Mouse (Mus musculus) embryonic facial prominence, embryonic 12.5 days (tissue): ENCODE measurements around the gene Lipc. TPM values are rescaled to one million over a fixed set of nuclear protein-coding genes. Genes with fewer than 3 reads are reported as not detected.

Source experiments
- ATAC-seq: fragments of 200-750 bp; cut with Nextera tagmentation; 2 replicates; pipeline ENCODE4 v1.8.0; 2017; ENCODE audit not compliant: insufficient number of reproducible peaks, insufficient read depth, low FRiP score, low TSS enrichment
- H3K27ac ChIP-seq: fragments of 300-500 bp; sonication (generic); 2 replicates; pipeline ENCODE4 v1.5.1; 2016; ENCODE audit warnings: mild to moderate bottlenecking
- H3K27me3 ChIP-seq: fragments of 300-500 bp; sonication (generic); 2 replicates; pipeline ENCODE4 v1.6.1; 2016; ENCODE audit warnings: mild to moderate bottlenecking, moderate library complexity
- H3K36me3 ChIP-seq: fragments of 300-500 bp; sonication (generic); 2 replicates; pipeline ENCODE4 v1.6.1; 2016; ENCODE audit warnings: mild to moderate bottlenecking
- H3K4me1 ChIP-seq: fragments of 300-500 bp; sonication (generic); 2 replicates; pipeline ENCODE4 v1.6.1; 2016
- H3K4me2 ChIP-seq: fragments of 300-500 bp; sonication (generic); replicated peaks from 2 replicates; pipeline ENCODE4 v1.6.1; 2016; ENCODE audit warnings: mild to moderate bottlenecking, moderate library complexity
- H3K4me3 ChIP-seq: fragments of 300-500 bp; sonication (generic); 2 replicates; pipeline ENCODE4 v1.5.1; 2016; ENCODE audit warnings: mild to moderate bottlenecking
- H3K9ac ChIP-seq: fragments of 300-500 bp; sonication (generic); 2 replicates; pipeline ENCODE4 v1.6.1; 2016; ENCODE audit warnings: mild to moderate bottlenecking, moderate library complexity
- H3K9me3 ChIP-seq: fragments of 300-500 bp; sonication (generic); 2 replicates; pipeline ENCODE4 v1.6.1; 2016; ENCODE audit warnings: mild to moderate bottlenecking, moderate library complexity
- WGBS: fragments of 180-500 bp; shearing (Covaris S2); methylation state at CpG from one replicate; pipeline ENCODE4 v1.1.7; 2016; 5-methylcytosine and 5-hydroxymethylcytosine counted together
- polyA plus RNA-seq: library from polyadenylated mRNA; unstranded; fragments of >200 nt; fragmentation: Nextera tagmentation; extraction: Ambion mirVana; gene quantifications from 2 replicates; pipeline ENCODE4 v1.2.1, GENCODE M21; 2016

Gene Lipc
- not detected in 2 replicates for polyA plus RNA-seq

DNA sequence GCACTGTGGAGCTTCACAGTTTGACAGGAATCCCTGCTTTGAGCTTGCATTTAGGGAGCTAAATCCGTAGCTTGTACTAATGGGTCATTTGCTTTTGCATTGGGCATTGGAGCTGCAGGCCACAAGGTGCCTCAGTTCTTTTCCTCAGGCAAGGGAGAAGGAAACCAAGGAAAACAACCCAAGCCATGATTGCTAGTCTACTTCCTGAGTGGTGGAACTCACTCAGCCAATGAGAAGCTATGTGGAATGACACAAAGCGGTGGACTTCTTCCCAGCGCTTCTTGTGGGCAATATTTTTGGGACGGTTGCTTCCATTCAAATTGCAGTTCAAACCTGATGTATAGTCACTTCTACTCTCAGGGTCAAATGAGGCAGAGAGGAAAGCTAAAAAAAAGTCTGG, at the start of gene Lipc:
TSS of gene Lipc (minus strand) at position 101 of the 400 bp plus-strand sequence.
- WGBS = 86% methylated on average over 4 of the region's 4 CpGs
- H3K9ac ChIP-seq = no peak within 1 kb of the TSS
- no peaks in the 10 kb centered on the region for H3K27me3 ChIP-seq
- no peak within 1 kb of the TSS for H3K27ac ChIP-seq
- H3K9me3 ChIP-seq = no peaks in the 10 kb centered on the region
- no peaks in the 10 kb centered on the region for H3K36me3 ChIP-seq
- no peak within 1 kb of the TSS for H3K4me3 ChIP-seq
- H3K4me1 ChIP-seq = no peaks in the 10 kb centered on the region
- ATAC-seq = no peak
- no peak within 1 kb of the TSS for H3K4me2 ChIP-seq

DNA sequence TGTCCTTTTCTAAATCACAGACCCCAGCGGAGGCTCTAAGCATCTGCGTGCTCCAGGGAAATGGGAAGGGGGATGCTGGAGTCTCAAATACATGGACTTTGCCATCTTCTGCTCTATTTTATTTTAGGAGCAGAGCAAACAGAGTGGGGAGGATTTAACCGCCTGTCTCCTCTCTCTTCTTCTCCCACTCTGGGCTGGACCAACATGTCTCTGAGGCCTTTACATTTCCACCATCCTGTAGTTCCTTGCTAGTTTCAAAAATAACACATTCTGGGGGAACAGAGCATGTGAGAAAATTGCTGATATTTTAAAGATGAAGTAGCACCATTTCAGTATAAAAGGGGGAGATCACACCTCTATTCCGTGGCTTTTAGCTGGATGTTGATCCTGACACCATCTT, 47.1 kb upstream of the Lipc start:
- no peak for ATAC-seq
- no peaks in the 10 kb centered on the region for H3K27me3 ChIP-seq
- no peak overlapping the region for H3K4me2 ChIP-seq
- H3K27ac ChIP-seq = no peak overlapping the region
- H3K9ac ChIP-seq = no peak overlapping the region
- H3K4me3 ChIP-seq = no peak overlapping the region
- H3K36me3 ChIP-seq = no peaks in the 10 kb centered on the region
- H3K4me1 ChIP-seq = no peaks in the 10 kb centered on the region
- H3K9me3 ChIP-seq = no peaks in the 10 kb centered on the region
- 84% methylated on average over 4 of the region's 4 CpGs for WGBS

DNA sequence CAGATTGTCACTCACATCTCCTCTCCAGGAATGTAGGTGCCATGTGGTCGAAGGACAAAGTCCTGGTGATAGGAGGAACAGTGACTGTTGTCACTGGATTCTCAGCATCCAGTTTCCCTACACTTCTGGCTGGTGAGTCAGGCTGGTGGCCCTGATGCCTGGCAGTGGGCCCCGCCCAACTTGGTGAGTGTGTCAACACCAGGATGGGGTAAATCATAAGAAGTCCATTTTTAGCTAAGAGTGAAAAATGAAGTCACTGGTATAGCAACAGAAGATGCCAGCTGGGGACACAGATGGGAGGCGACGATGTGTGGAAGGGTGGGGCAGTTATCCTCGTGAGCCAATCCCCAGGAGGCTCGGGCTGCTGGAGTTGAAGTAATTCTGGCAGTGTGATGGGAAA, 46.7 kb upstream of the Lipc start:
- Histone ChIP-seq H3K4me1 (no peaks in the 10 kb centered on the region), H3K4me3 (no peak overlapping the region), H3K4me2 (no peak overlapping the region), H3K9me3 (no peaks in the 10 kb centered on the region), H3K36me3 (no peaks in the 10 kb centered on the region), H3K27me3 (no peaks in the 10 kb centered on the region), H3K9ac (no peak overlapping the region), H3K27ac (no peak overlapping the region)
- ATAC-seq = no peak
- 76% methylated on average over 6 of the region's 6 CpGs for WGBS

DNA sequence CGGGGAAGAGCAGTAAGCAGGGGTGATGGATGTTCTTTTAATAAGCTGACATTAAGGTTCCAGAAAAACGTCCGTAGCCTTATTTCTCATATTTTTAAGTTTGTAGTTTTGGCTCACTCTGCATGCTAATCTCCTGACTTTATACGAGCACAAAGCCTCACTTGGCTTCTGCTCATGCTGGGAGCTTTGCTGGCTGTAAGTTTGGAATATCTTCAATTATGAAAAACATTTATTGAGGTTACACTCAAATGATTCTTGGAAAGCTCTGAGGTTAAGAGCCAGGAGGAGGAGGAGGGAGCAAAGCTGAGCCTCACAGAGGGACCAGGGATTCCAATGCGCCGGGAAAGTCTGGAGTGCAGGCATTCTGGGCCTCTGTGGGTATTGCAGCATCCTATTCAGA, 41.3 kb upstream of the Lipc start:
- no peak for ATAC-seq
- WGBS = 83% methylated on average over 6 of the region's 6 CpGs
- Histone ChIP-seq H3K9ac (no peak overlapping the region), H3K4me2 (no peak overlapping the region), H3K36me3 (no peaks in the 10 kb centered on the region), H3K27ac (no peak overlapping the region), H3K27me3 (no peaks in the 10 kb centered on the region), H3K4me1 (no peaks in the 10 kb centered on the region), H3K4me3 (no peak overlapping the region), H3K9me3 (no peaks in the 10 kb centered on the region)

DNA sequence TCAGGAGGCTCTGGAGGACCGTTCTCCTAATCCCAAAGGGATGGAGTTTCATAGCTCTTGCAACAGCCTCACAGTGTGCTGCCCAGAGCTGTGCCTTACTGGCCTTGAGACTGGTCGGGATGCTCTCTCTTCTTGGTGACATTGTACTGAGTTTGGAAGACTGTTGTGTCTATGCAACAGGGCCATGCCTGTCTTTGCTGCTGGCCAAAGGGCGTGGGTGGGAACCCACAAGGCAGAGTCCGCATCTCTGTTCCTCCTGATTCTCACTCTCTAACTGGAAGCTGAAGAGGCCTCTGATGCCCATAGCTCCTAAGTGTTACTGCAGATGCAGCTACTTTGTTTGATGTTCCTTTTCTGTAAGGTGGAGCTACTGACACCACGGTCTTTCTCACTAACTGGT, 39.4 kb upstream of the Lipc start:
- no peak for ATAC-seq
- 80% methylated on average over 5 of the region's 5 CpGs for WGBS
- Histone ChIP-seq H3K4me3 (no peak overlapping the region), H3K4me1 (no peaks in the 10 kb centered on the region), H3K9me3 (no peaks in the 10 kb centered on the region), H3K36me3 (no peaks in the 10 kb centered on the region), H3K27ac (no peak overlapping the region), H3K4me2 (no peak overlapping the region), H3K9ac (no peak overlapping the region), H3K27me3 (no peaks in the 10 kb centered on the region)

DNA sequence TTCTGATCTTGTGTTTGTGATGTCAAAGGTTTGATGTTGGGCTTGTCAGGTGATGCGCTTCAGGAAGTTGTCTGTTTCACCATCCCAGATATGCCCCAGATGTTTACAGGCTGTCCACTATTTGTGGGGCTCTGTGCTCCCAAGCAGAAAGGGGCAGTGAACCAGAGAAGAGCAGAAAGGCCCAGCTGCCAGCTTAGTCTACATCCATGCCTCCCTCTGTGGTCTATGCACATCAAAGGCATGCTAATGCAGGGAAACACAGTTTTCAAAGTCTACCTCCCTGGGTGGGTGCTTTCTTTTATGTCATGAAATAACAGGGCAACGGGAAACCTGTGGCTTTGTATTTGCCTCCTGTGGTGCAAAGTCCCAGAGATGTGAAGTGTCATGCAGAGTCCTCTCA, 35.2 kb upstream of the Lipc start:
- 45% methylated on average over 2 of the region's 2 CpGs for WGBS
- H3K4me1 ChIP-seq = no peaks in the 10 kb centered on the region
- no peaks in the 10 kb centered on the region; the same call in 1 of the 2 replicates for H3K9me3 ChIP-seq
- no peaks in the 10 kb centered on the region for H3K27me3 ChIP-seq
- H3K36me3 ChIP-seq = no peaks in the 10 kb centered on the region
- no peak overlapping the region for H3K9ac ChIP-seq
- H3K27ac ChIP-seq = no peak overlapping the region
- H3K4me2 ChIP-seq = no peak overlapping the region
- no peak for ATAC-seq
- no peak overlapping the region for H3K4me3 ChIP-seq

DNA sequence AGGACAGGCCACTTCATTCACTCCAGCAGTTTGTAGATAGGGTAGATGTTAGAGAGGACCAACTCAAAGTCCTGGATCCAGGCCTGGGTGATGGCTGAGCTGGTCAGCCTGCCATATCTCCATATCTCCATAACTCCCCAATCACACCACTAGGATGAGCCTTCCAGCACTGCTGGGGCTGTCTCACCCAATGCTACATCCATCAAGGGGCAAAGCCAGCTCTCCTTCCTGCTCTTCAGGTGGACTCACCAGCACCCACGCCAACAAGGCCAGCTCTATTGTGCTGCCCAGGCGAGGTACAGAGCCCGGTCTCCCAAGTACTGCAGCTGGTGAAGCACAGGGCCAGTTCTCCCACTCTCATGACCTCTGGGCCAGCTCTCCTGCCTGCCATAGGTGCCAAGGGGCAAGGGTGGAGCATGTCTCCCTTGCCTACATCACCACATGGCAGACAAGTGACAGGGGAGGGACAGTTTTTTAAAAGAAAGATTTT, 31.0 kb upstream of the Lipc start:
- no peak for ATAC-seq
- Histone ChIP-seq H3K4me1 (no peaks in the 10 kb centered on the region), H3K27ac (no peak overlapping the region), H3K4me3 (no peak overlapping the region), H3K27me3 (no peaks in the 10 kb centered on the region), H3K36me3 (no peaks in the 10 kb centered on the region), H3K9me3 (no peaks in the 10 kb centered on the region; the same call in 1 of the 2 replicates), H3K4me2 (no peak overlapping the region), H3K9ac (no peak overlapping the region)
- 95% methylated on average over 3 of the region's 3 CpGs for WGBS

DNA sequence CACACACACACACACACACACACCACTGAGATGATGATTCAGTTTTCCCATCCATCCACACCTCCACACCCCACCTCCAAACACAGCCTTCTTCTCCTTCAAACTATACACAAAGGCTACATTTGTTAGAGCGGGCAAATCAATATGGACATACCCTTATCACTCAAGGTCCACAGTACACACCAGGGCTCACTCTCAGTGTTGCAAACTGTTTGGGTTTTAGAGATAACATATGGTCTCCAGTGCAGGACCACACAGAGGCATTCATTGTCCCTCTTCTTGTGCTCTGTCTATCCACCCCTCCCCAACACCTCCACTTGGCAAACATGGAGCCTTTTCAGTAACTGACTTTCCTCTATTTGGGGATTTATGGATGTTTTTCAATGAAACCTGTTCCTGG, 29.7 kb upstream of the Lipc start:
- ATAC-seq = no peak
- WGBS = 81% methylated on average over 1 of the region's 1 CpGs
- no peaks in the 10 kb centered on the region; the same call in 1 of the 2 replicates for H3K9me3 ChIP-seq
- H3K9ac ChIP-seq = no peak overlapping the region
- no peaks in the 10 kb centered on the region for H3K27me3 ChIP-seq
- no peak overlapping the region for H3K4me3 ChIP-seq
- H3K36me3 ChIP-seq = no peaks in the 10 kb centered on the region
- no peak overlapping the region for H3K27ac ChIP-seq
- no peak overlapping the region for H3K4me2 ChIP-seq
- no peaks in the 10 kb centered on the region for H3K4me1 ChIP-seq

DNA sequence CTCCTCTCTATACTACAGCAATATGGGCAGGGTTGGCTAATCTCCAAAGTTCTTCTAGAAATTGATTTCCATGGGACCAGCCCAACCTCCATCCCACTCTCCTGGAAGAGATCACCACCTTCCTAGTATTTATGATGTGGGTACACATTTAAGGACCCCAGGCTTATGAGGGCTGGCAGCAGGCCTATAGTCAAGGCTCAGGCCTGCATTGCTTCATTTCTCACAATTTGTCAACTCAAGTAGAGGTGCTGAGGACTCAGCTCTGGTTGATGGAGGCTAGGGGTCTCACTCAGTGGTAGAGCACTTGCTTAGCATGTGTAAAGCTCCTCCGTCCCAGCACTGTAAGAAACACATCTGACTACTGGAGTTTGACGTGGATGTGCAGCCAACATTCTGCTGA, 27.6 kb upstream of the Lipc start:
- Histone ChIP-seq H3K4me1 (no peaks in the 10 kb centered on the region), H3K9me3 (no peaks in the 10 kb centered on the region), H3K27me3 (no peaks in the 10 kb centered on the region), H3K4me3 (no peak overlapping the region), H3K36me3 (no peaks in the 10 kb centered on the region), H3K9ac (no peak overlapping the region), H3K27ac (no peak overlapping the region), H3K4me2 (no peak overlapping the region)
- WGBS = 88% methylated on average over 2 of the region's 2 CpGs
- ATAC-seq = no peak

DNA sequence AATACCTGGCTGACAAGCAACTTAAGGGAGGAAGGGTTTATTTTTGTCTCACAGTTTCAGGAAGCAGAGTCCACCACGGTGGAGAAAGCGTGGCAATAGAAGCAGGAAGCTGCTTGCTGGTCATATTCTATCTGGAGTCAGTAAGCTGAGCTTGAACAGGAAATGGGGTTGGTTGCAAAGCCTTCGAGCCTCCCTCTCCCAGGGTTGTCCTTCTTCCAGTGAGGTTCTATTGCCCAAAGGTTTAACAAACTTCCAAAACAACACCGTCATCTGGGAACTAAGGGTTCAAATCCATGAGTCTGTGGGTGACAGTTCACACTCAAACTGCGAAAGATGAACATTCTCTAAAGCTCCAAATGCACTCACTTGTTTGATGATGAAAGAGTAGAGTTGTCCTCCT, 27.1 kb upstream of the Lipc start:
- H3K27ac ChIP-seq = no peak overlapping the region
- H3K4me1 ChIP-seq = no peaks in the 10 kb centered on the region
- no peak overlapping the region for H3K4me2 ChIP-seq
- no peaks in the 10 kb centered on the region for H3K9me3 ChIP-seq
- H3K9ac ChIP-seq = no peak overlapping the region
- no peak for ATAC-seq
- H3K4me3 ChIP-seq = no peak overlapping the region
- WGBS = 88% methylated on average over 5 of the region's 5 CpGs
- no peaks in the 10 kb centered on the region for H3K36me3 ChIP-seq
- no peaks in the 10 kb centered on the region for H3K27me3 ChIP-seq

DNA sequence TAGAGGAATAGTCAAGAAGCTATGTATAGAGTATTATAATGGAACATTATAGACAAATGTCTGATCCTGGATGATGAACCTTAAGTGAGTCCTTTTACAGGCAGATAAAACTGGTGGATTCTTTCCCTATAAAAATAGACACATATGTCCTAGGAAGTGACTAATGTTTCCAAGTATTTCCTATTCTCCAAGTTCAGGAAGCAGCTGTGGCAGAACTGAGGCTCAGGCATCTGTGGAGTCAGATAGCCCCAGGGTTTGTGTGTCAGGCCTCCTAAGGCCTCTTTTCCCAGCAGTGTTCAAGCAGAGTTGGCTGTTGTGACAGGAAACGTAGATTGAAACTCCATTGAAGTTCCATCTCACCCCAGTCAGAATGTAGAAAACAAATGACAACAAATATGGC, 25.4 kb upstream of the Lipc start:
- Histone ChIP-seq H3K36me3 (no peaks in the 10 kb centered on the region), H3K9me3 (no peaks in the 10 kb centered on the region), H3K9ac (no peak overlapping the region), H3K4me2 (no peak overlapping the region), H3K4me3 (no peak overlapping the region), H3K27ac (no peak overlapping the region), H3K4me1 (no peaks in the 10 kb centered on the region), H3K27me3 (no peaks in the 10 kb centered on the region)
- WGBS = 43% methylated on average over 1 of the region's 1 CpGs
- ATAC-seq = no peak

DNA sequence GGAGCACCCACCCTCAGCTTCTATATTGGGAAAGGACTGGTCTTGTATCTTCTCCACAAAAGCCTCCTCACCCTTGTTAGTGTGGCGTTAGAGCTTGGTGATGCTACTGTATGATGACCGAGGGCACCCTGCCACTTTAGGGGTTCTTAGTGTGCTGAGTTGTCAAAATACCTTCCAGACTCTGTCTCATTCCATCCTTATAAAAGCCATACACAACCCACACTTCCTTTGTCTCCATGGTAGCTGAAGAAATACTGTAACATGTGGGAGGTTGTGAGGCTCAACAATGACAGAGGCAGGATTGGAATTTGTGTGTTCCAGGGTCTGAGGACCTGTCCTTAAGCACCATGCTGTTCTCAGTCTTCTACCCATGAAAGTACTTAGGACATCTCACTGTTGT, 23.9 kb upstream of the Lipc start:
- no peak overlapping the region for H3K4me3 ChIP-seq
- H3K4me1 ChIP-seq = no peaks in the 10 kb centered on the region
- H3K36me3 ChIP-seq = no peaks in the 10 kb centered on the region
- WGBS = 96% methylated on average over 2 of the region's 2 CpGs
- no peaks in the 10 kb centered on the region for H3K9me3 ChIP-seq
- no peak overlapping the region for H3K9ac ChIP-seq
- no peak overlapping the region for H3K4me2 ChIP-seq
- ATAC-seq = no peak
- H3K27ac ChIP-seq = no peak overlapping the region
- no peaks in the 10 kb centered on the region for H3K27me3 ChIP-seq

DNA sequence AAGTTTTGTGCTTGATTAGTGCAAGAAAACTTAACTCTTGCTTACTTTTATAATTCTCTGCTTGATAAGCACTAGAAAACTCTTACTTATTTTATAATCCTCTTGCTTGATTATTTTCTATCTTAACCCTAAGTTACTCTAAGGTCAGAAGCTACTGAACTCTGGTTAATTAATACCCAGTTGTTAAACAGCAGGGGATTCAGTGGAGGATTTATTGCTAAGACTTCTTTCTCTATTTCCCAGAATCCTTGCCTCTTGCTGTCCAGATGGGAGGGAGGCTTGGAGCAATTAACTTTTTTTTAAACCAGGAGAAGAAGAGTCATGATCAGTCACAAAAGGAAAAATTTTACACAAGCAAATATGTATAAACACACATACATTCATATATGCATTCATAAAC, 21.3 kb upstream of the Lipc start:
- Histone ChIP-seq H3K36me3 (no peaks in the 10 kb centered on the region), H3K9me3 (no peaks in the 10 kb centered on the region)
- no peak for ATAC-seq

More for the DNA sequence above, 21.3 kb upstream of the Lipc start:
- H3K27ac ChIP-seq = no peak overlapping the region
- no peak overlapping the region for H3K4me3 ChIP-seq
- H3K4me1 ChIP-seq = no peaks in the 10 kb centered on the region
- H3K9ac ChIP-seq = no peak overlapping the region
- H3K4me2 ChIP-seq = no peak overlapping the region
- no peaks in the 10 kb centered on the region for H3K27me3 ChIP-seq
